Comparison of ENCODE assay signal across 10 mouse cellular contexts in the genomic region with DNA sequence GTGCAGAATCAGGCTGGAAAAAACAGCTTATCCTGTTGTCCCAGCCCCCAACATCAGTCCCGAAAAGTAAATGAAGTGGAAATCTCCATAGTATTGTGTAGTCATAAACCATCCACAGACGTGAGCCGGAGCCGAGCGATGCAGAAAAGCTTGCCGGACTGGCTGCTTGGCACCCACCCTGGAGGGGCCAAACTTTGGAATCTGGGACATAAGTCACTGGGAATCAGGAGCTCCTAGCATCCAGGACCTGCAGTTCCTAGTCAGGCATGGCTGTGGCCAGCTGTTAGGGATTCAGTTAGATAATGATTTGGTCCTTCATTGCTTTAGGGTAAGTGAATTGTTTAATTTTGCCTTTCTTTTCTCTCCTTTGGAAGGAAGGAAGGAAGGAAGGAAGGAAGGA.
DNase-seq lines count a peak whose midpoint lies in the region; ATAC-seq and TF ChIP-seq lines count a peak whose summit lies in the region.
"Had no signal": no experiment of that assay in that cellular context is flagged by ENCODE, and none has a peak within 500 bp of the region (broad histone marks: within the 10 kb centered on the region; RNA-seq: fewer than 3 reads in every experiment).

No protein-coding gene starts in this region.

- intact Hi-C loops in gastrocnemius, postnatal 14 days (cut with DNase I; ENCODE audit: low total_unique reads) = loop anchor here (5.0 kb wide), 2 partner anchors 74 to 209 kb away; no protein-coding TSS in a partner anchor

- peak overlapping the region; percentile 6; the same call in 1 of the 2 replicates for H3K4me2 ChIP-seq in midbrain, embryonic 11.5 days
- H3K4me2 ChIP-seq in midbrain, embryonic 16.5 days (ENCODE audit: low read length) = no peak overlapping the region
- H3K4me2 ChIP-seq in stomach, postnatal 0 days (replicated peaks; ENCODE audit: low read depth) = peak overlapping the region; percentile 98

- no peak for TF ChIP-seq EP300 in stomach, postnatal 0 days (optimal IDR thresholded peaks at IDR 0.05)

- no peak for ATAC-seq in midbrain, embryonic 11.5 days (ENCODE audit: low FRiP score)
- no peak for ATAC-seq in midbrain, embryonic 16.5 days
- no peak for ATAC-seq in stomach, postnatal 0 days (ENCODE audit: low FRiP score, low TSS enrichment)
- no peak for ATAC-seq in megakaryocyte progenitor cell, adult 5-6 weeks (replicated peaks; ENCODE audit: poor library complexity)

- no peak overlapping the region for H3K9ac ChIP-seq in midbrain, embryonic 11.5 days (ENCODE audit: low read length)
- no peak overlapping the region for H3K9ac ChIP-seq in midbrain, embryonic 16.5 days (ENCODE audit: low read depth, low read length)
- H3K9ac ChIP-seq in stomach, postnatal 0 days (ENCODE audit: low read length) = peak overlapping the region; percentile 86
- H3K9ac ChIP-seq: liver, embryonic 14.5 days had no signal

- H3K36me3 ChIP-seq in midbrain, embryonic 11.5 days (ENCODE audit: control insufficient read depth, insufficient read depth, low read length) = no peaks in the 10 kb centered on the region
- no peaks in the 10 kb centered on the region for H3K36me3 ChIP-seq in midbrain, embryonic 16.5 days (ENCODE audit: control insufficient read depth, insufficient read depth, low read length)
- H3K36me3 ChIP-seq in stomach, postnatal 0 days (ENCODE audit: control insufficient read depth, insufficient read depth, low read length) = no peaks in the 10 kb centered on the region

- DNase-seq in gastrocnemius, postnatal 14 days = peak; percentile 26
- DNase-seq in gastrocnemius, adult 8-10 months (ENCODE audit: low spot score in 2 of 2) = no peak
- DNase-seq in midbrain, embryonic 11.5 days (ENCODE audit: low spot score, missing footprints) = peak; percentile 84
- peak; percentile 66 for DNase-seq in kidney, postnatal 10 days
- DNase-seq in stomach, postnatal 0 days (ENCODE audit: low spot score) = peak; percentile 51
- DNase-seq in thymus, postnatal 36 days = no peak
- DNase-seq: B cell, adult 2 months had no signal

- WGBS in midbrain, embryonic 11.5 days = 50% methylated on average over 6 of the region's 6 CpGs
- WGBS in midbrain, embryonic 16.5 days = 55% methylated on average over 6 of the region's 6 CpGs
- WGBS in stomach, postnatal 0 days = 10% methylated on average over 6 of the region's 6 CpGs

- no peak overlapping the region for H3K27ac ChIP-seq in midbrain, embryonic 11.5 days (ENCODE audit: low read depth, low read length)
- no peak overlapping the region for H3K27ac ChIP-seq in midbrain, embryonic 16.5 days (ENCODE audit: low read length)
- peak overlapping the region; percentile 67 for H3K27ac ChIP-seq in stomach, postnatal 0 days (replicated peaks)
- H3K27ac ChIP-seq: liver, embryonic 14.5 days had no signal

- no peak for TF ChIP-seq CTCF in stomach, postnatal 0 days (IDR thresholded peaks at IDR 0.05; ENCODE audit: low read depth)

- peaks cover 14% of the 10 kb centered on the region for H3K4me1 ChIP-seq in midbrain, embryonic 11.5 days (ENCODE audit: control insufficient read depth, insufficient read depth, low read length)
- peaks cover 7% of the 10 kb centered on the region for H3K4me1 ChIP-seq in midbrain, embryonic 16.5 days (ENCODE audit: control insufficient read depth, insufficient read depth, low read length)
- peaks cover 18% of the 10 kb centered on the region for H3K4me1 ChIP-seq in stomach, postnatal 0 days (replicated peaks; ENCODE audit: control insufficient read depth, insufficient read depth)

- H3K27me3 ChIP-seq in midbrain, embryonic 11.5 days (ENCODE audit: control insufficient read depth, insufficient read depth, low read length) = peaks cover 38% of the 10 kb centered on the region
- peaks cover 21% of the 10 kb centered on the region for H3K27me3 ChIP-seq in midbrain, embryonic 16.5 days (ENCODE audit: control insufficient read depth, insufficient read depth, low read depth, low read length)
- no peaks in the 10 kb centered on the region for H3K27me3 ChIP-seq in stomach, postnatal 0 days (ENCODE audit: control insufficient read depth, insufficient read depth, low read length)

- H3K4me3 ChIP-seq in midbrain, embryonic 11.5 days (ENCODE audit: low read depth, low read length) = no peak overlapping the region
- H3K4me3 ChIP-seq in midbrain, embryonic 16.5 days (ENCODE audit: low read depth, low read length) = no peak overlapping the region
- peak overlapping the region; percentile 77 for H3K4me3 ChIP-seq in stomach, postnatal 0 days (ENCODE audit: low read depth, low read length)

- no peaks in the 10 kb centered on the region for H3K9me3 ChIP-seq in midbrain, embryonic 11.5 days (ENCODE audit: control insufficient read depth, low read length)
- no peaks in the 10 kb centered on the region for H3K9me3 ChIP-seq in midbrain, embryonic 16.5 days (replicated peaks; ENCODE audit: control insufficient read depth, low read length, poor library complexity, severe bottlenecking)
- no peaks in the 10 kb centered on the region for H3K9me3 ChIP-seq in stomach, postnatal 0 days (ENCODE audit: control insufficient read depth, low read length)

Comparison
In these comparisons a context has a peak if more than half of its experiments do, and no peak if none do; other contexts are left out.
1. DNase-seq: peak in gastrocnemius, postnatal 14 days (single experiment), midbrain, embryonic 11.5 days (single experiment), kidney, postnatal 10 days (single experiment) and stomach, postnatal 0 days (single experiment); none in gastrocnemius, adult 8-10 months (0 of 2) and thymus, postnatal 36 days (0 of 2).